Mouse (Mus musculus) left cerebral cortex, postnatal 36 days (tissue): ENCODE results near the gene Pou6f1. TPM values are rescaled to one million over a fixed set of nuclear protein-coding genes. Genes with fewer than 3 reads are reported as not detected.
"Not testable (repeated sequence)": the region's sequence is repeated elsewhere in the genome, so short reads cannot be mapped to it uniquely, and the experiment has no call there.

Experiments used
- DNase-seq, 2 experiments: peaks; one replicate each; pipeline ENCODE4 v3.0.0; 2021 to 2022; ENCODE audit warnings: low spot score in 2 of 2, mixed read lengths in 1 of 2
- intact Hi-C: fragments of 180-260 bp; cut with DNase I; formaldehyde crosslinking; loops from one replicate; pipeline ENCODE4 v1.15.1; 2025
- microRNA-seq: library from miRNA; unstranded; fragments of <30 nt; microRNA quantifications from one replicate; pipeline ENCODE4 v1.2.0, GENCODE M21; 2022
- total RNA-seq, 2 experiments: library from RNA; stranded (reverse); gene quantifications; 2 replicates each; pipeline ENCODE4 v1.2.3; 2021

Pou6f1 gene
- total RNA-seq, 2 experiments from 2014 or later, result 128 to 140 TPM

DNA sequence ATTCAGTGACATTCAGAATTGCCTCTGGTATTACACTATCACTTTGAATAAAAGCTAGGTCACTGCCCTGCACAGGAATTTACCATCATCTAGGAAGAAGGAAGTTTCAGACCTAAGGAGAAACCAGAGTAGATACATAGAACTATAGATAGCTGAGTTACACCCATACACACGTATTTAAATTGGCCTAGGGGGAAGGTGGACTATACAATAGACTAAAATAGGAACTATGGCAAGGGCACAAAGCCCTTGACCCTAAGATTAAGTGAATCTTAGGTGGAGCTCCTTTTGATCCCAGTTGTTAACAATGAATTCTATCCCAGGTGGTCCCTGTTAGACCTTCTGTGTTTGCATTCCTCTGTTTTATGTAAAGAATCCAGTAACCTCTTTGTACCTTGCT, 58.8 kb downstream of the Pou6f1 start:
- intact Hi-C loops, DNase-seq: not testable (repeated sequence)

DNA sequence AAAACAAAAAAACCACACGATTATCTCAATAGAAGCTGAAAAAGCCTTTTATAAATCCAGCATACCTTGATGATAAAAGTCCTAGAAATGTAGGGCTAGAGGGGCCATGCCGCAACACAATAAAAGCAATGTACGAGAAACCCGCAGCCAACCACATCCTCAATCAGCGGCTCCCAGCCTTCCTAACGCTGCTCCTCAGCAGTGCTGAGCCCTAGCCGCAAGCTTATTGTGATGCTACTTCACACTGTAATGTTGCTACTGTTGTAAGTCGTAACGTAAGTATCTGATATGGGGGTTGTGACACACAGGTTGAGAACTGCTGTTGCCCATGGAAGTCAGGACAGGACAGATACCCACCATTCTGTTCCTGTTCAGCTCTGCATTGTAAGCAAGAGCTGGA, 60.4 kb downstream of the Pou6f1 start:
- no peak for DNase-seq
- intact Hi-C loops, result loop anchor here (5.0 kb wide), 2 partner anchors 73 to 143 kb away; no protein-coding TSS in a partner anchor

DNA sequence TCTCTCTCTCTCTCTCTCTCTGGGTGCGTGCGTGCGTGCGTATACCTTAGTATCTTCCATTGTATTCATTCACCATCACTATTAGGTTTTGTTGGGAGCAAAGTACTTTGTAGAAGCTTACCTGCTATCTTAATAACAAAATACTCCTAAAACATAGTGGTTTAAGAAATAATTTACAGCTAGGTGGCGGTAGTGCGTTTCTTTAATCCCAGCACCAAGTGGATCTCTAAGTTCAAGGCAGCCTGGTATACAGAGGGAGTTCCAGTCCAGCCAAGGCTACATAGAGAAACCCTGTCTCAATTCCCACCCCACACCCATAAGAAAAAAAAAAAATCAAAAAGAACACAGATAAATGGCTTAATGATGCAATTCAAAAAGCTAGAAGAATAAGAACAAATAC, 61.9 kb downstream of the Pou6f1 start:
- intact Hi-C loops, result loop anchor here (5.0 kb wide), 2 partner anchors 74 to 144 kb away; no protein-coding TSS in a partner anchor
- DNase-seq, result no peak

DNA sequence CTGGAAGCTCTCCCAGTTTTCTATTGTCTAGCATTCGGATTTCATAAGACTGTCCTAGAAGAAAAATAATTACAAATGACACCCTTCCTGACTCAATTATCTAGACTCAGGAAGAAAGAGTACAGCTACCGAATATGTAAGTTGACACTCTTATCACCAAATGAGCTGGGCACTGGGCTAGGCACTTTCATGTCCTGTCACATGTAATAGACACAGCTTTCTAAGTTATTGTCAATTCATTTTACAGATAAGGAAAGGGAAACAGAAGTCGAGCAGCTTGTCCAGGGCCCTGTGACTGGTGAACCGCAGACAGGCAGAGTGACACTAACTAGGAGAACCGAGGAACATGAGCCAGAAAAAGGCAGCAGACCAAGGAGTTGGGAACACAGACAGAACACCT, 71.9 kb downstream of the Pou6f1 start:
- intact Hi-C loops, result no loop called here

DNA sequence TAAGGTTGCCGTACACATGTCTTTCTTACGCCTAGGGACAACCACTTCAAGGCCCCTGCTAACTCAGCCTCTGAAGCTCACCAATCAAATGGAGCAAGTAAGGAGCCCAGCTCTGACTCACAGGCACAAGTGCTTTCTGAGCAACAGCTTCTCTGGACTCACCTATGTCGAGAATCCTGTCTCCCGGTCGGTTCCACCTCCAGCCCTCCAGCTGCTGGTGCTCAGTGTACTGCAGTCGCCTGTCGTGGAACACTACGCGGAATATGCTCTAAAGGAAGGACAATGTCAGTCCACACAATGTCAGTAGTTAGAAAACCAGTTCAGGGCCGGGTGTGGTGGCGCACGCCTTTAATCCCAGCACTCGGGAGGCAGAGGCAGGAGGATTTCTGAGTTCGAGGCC, 74.4 kb downstream of the Pou6f1 start:
- intact Hi-C loops, result no loop called here
- DNase-seq, result no peak

More for the DNA sequence above, 71.9 kb downstream of the Pou6f1 start:
- DNase-seq, result no peak

Small RNA genes lying within 50 kb of the gene (microRNA-seq; reads per million reads assigned to microRNA genes)
- gene Mir6961, result not detected

Other genes with a start within 250 kb of the Pou6f1 start
- gene Methig1, start 246.8 kb downstream of the Pou6f1 start, total RNA-seq, result not detected
- under 1 TPM; 0.45 to 0.64 TPM for gene Mettl7a2, start 246.8 kb downstream of the Pou6f1 start, total RNA-seq
- not detected for gene Higd1c, start 235.4 kb downstream of the Pou6f1 start, total RNA-seq
- gene Gm5475, start 177.8 kb downstream of the Pou6f1 start, total RNA-seq, result not detected
- gene Slc11a2, start 174.9 kb downstream of the Pou6f1 start, total RNA-seq, result 10 to 100 TPM; 57.9 to 60.6 TPM
- gene Letmd1, start 131.0 kb downstream of the Pou6f1 start, total RNA-seq, result 10 to 100 TPM; 60.7 to 60.8 TPM
- 10 to 100 TPM; 33.8 to 38.0 TPM for gene Csrnp2, start 104.5 kb downstream of the Pou6f1 start, total RNA-seq
- 10 to 100 TPM; 26.2 to 33.1 TPM for gene Tfcp2, start 48.0 kb downstream of the Pou6f1 start, total RNA-seq
- 100 to 1,000 TPM; 106 to 120 TPM for gene Dazap2, start 15.4 kb upstream of the Pou6f1 start, total RNA-seq
- 1 to 10 TPM; 1.8 to 1.9 TPM for gene Smagp, start 37.0 kb upstream of the Pou6f1 start, total RNA-seq
- gene Bin2, start 69.6 kb upstream of the Pou6f1 start, total RNA-seq, result 1 to 10 TPM; 4.5 to 6.2 TPM
- gene Cela1, start 87.9 kb upstream of the Pou6f1 start, total RNA-seq, result 1 to 10 TPM; 3.6 to 4.4 TPM
- gene Galnt6, start 129.4 kb upstream of the Pou6f1 start, total RNA-seq, result 1 to 10 TPM; 3.7 to 7.7 TPM
- 10 to 100 TPM; 66.2 to 80.7 TPM for gene Slc4a8, start 161.8 kb upstream of the Pou6f1 start, total RNA-seq